Mouse (Mus musculus): Measurements from ENCODE around the gene Tmem74b.

The Tmem74b gene

DNA sequence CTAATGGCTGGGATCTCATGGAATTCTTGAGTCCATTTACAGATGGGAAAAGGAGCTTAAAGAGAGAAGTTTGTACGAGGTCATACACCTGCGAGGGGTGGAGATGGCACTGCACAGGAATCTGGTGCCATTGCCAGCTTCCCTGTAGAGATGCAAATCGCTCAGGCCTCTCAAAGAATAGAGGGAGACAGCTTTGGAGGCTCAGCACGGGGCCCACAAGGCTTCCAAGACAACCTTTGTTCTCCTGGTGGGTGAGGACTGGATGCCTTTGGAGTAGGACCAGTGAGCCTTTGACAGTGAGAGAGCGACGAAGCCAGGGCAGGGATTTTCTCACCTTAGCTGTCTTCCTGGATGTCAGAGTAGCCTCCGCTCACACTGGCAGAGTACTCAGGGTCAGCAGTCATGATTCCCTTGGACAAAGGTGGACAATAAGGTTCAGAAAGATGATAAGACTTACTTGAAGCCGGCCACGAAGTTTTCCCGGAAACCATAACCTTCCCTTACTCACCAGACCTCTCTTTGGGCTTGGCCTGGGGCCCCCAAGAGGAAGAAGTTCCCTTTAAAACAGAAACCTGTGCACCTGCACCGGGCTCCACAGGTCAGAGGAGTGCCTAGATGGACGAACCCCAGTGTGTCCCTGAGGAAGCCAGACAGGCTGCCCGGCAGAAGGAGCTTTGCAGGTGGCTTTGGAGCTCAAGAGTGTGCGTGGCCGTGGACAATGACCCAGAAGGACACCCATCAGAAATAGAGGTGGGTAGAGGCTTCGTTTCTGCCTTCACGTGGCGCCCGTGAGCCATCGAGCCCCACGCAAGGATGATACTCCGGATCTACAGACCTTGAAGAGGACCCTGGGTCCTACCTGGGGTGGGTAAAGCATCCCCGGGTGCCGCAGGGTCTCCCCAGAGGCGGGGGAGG, at the start of gene Tmem74b:
Gene Tmem74b (plus strand): TSS at position 778 of the 915 bp plus-strand sequence.
- in situ Hi-C loops (cut with MseI, MboI): no loop called here

DNA sequence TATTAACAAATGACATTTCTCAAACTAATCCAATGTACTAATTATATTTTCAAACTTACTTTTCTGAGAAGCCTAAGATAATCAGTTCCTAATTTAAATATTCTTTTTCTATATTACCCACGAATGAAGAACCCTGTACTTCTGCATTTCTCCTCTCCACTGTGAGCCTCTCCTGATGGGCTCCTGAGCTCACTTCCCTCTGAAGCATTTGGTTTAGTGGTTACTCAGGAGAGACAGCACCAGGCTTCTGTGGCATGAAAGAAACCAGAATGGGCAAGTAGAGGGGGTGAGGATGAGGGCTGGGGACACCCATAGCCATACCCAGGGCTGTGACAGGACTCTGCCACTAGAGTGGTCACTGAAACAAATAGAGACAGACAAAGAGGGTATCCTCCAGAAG, 49.8 kb upstream of the Tmem74b start:
- in situ Hi-C loops (cut with MseI, MboI): no loop called here

DNA sequence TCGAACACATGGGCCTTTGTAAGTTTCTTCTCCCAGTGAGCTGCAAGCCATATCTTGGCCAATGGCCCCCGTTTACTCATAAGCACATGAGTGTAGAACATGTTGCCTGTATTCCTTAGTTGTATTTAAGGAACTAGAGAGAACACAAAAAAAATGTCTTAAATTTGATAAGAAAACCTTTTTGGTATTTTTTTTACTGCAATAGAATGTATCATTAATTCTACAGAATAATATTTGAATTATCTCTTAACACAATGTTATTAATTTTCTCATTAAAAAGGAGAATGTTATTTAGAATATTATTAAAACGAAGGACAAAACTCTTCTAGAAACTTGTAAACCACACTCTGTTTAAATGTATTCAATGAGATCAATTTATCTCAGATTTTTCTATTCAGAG, 33.4 kb upstream of the Tmem74b start, which contains the start of gene Rad21l:
Gene Rad21l (minus strand): TSS at position 101 of the 400 bp plus-strand sequence.
- in situ Hi-C loops (cut with MseI, MboI): no loop called here

DNA sequence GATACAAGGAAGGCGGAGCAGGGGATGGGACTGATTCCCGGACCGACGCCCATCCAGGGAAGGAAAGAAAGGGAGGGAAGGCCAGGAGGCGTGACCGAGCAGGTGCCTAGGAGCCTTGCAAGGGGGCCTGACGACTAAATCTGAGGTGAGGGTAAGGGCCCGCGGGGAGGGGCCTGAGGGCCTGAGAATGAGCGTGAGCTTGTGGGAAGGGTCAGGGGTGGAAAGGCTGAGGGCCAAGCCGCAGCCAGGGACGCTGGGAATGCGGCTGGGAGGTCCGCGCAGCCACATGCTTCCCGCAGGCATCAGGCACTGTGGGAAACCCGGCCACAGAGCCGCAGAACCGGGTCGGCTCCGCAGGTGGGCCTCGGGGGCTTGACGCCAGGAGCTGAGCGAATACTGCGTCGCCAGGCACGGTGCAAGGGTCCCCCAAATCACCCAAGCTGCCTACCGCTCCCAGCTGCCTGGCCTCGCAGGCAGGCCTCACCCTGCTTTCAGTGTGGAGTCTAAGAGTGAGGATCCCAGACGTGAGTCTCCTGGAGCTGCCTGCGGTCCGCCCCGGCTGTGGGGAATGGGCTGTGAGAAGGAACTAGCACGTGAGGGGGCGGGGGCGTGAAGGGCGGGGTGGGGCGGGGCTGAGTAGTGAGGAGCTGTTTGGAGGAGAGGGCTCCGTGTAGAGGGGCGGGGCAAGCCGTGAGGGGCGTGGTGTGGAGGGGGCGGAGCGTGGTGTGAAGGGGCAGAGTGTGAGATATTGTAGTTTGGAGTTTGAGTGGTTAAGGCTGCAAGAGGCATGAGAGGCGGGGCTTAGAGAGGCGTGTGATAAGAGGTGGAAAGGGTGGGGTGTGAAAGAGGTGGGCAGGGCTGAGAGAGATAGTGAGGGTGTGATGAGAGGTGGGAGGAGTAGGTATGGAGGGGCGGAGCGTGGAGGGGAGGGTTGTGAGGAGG, 31.5 kb upstream of the Tmem74b start:
- in situ Hi-C loops (cut with MseI, MboI): no loop called here

DNA sequence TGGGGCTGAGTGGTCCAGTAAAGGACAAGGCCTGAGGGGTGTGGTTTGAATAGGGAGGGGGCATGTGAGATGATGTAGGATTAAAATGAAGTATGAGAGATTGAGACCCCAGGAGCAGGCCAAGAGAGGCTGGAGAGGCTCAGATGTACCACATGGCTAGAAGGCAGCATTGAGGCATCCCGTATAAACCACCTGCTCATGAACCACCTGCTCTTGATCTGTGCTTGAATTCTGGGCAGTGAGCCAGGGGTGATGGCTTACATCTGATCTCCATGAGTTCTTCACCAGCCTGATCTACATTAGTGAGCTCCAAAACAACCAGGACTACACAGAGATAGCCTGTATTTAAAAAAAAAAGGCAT, 30.9 kb upstream of the Tmem74b start:
- in situ Hi-C loops (cut with MseI, MboI): no loop called here

DNA sequence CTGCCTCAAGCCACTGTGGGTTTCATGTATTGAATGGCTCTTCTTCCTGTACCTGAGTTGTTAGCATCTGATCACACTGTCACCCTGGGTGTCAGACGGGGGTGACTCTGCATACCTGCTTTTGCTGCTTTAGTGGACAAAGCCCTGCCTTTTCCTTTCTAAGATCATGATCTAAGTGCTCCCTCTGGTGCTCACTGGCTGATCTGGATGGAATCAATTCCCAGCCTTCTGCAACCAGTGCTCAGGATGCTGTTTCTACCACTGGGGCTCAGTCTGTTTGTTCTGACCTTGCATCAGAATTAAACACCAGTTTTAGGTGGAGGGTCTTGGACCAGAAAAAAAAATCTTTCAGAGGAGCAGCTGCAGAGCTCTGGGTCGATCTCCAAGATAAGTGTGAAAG, 25.6 kb upstream of the Tmem74b start:
- in situ Hi-C loops (cut with MseI, MboI): no loop called here

DNA sequence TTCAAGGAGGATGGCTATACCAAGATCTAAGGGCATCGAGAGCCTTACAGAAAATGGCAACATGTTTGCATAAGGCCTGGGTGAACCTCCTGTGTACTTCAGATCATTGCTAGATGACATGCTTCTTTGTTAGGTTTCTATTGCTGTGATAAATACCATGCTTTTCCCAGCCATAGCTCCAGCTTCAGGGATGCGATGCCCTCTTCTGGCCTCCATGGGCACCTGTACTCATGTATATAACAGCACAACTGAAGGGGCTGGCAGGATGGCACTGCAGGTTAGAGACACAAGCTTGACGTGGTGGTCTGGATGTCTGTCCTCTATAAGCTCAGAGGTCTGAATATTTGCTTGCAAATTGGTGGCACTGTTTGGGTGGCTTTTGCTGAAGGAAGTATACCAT, 19.5 kb upstream of the Tmem74b start:
- in situ Hi-C loops (cut with MseI, MboI): no loop called here

DNA sequence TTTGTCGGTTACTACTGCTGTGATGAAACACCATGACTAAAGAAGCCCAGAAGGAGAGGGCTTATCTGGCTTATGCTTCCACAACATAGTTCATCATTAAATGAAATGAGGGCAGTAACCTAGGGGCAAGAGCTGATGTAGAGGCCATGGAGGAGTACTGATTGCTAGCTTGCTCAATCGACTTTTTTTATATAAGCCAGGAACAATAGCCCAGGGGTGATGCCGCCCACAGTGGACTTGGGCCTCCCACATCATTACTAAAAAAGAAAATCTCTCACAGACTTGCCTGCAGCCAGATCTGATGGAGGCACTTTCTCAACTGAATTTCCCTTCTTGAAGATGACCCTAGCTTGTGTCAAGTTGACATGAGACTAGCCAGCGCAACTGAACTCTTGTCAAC, 18.8 kb upstream of the Tmem74b start:
- in situ Hi-C loops (cut with MseI, MboI): no loop called here

DNA sequence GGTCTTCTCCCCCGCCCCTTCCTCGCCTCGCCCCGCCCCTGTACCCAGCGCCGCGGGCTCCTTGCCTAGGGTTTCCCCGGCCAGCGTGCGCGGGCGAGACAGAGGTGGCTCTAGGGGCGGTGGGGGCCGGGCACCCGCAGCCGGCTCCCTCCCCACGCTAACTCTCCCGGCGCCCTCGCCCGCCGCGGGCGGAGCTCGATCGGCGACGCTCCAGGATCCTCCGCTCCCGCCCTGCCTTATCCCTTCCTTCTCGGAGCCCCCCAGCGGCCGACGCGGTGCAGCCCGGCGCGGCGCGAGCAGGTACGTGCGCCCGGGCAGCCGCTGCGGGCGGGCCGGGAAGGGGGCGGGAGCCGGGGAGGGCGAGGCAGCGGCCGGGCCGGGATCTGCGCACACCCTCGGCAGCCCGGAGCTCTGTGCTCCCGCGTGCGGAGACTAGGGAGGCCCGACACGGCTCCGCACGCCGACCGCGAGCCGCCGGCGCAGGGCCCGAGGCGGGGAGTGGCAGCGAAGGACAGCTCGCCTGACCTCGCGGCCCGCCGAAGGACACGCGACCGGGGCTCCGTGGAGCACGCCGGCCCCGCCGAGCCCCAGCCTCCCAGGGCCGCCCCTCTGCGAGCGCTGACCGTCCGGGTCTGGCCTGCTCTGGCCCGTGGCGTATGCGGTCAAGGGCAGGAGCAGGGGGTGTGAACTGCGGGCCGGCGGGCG, 490 bp downstream of the Tmem74b start:
- in situ Hi-C loops (cut with MseI, MboI): no loop called here

DNA sequence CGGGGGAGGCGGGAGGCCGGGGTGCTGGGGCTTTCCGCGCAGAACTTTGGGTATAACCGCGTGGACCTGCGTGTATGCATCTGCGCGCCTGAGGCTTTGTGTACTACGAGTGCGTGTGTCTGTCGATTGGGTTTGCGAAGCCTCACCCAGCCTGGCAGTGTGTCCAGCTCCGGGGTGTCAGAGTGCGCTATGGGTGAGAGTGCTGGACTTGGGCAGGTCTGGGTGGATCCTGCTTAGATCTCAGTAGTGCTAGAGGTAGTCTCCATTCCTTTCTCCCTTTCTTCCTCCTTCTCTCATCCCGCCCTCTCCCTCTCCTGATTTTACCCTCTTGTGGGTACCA, 1.0 kb downstream of the Tmem74b start:
- in situ Hi-C loops (cut with MseI, MboI): no loop called here

DNA sequence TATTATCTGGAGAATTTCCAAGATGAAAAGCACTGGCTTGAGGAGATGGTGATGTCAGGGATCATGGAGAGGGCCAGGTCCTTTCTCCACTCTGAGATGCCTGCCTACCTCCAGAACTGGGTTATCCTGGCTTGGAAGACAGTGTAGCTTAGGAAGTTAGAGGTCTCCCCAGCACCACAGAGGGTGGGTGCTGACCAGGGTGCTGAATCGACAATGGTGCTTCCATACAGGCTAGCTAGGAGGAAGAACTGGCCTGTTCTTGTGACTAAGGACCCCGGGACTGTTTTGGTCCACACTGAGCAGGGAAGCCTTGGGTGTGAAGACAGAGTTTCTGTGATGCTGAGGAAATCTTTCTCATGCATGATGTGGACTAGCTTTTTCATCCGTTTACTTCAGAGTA, 10.8 kb downstream of the Tmem74b start:
- in situ Hi-C loops (cut with MseI, MboI): no loop called here

DNA sequence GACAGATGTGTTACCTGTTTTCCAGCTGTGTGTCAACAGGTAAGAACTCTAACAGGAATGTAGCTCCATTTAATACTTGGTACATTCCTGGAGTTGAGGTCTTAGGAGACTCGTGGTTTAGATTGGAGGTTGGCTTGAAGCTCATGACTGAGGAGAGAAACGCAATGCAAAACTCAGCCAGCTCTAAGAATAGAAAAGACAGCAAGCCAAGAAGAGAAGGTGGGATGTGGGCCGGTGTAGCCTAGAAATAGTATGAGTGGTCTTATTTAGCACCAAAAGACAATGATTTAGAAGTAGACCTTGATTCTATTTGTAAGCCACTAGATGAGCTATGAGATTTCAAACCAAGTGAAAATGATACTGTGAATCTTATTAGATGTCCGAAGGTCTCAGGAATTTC, 13.7 kb downstream of the Tmem74b start:
- in situ Hi-C loops (cut with MseI, MboI): no loop called here

DNA sequence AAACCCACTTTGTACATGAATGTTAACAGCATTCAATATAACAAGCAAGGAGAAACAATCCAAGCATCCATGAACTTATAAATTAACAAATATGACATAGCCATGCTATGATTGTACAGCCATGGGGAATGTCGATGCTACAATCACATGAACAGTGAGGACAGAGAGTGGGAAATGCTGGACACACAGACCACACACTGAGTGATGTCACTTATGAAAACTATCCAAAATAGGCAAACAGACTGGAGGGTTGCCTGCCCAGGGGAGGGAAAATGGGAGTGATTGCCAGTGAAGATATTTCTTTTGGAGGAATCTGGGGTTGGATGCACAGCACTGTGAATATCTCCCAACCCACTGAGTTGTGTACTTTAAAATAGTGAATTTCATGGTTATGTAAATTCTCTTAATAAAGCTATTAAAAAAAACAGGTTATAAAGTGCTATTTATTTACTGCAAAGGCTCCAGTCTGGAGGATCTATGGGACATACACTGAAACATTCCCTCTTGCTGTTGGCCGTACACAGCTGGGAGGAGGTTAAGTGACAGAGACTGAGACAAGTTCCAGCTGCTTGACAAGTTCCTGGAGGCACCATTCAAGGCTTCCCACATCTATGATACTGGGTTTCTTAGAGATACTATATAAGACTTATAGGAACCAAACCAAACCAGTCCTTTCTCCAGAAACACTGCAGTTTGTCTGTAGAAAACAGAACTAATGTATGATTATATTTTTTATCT, 14.7 kb downstream of the Tmem74b start:
- in situ Hi-C loops (cut with MseI, MboI): no loop called here

DNA sequence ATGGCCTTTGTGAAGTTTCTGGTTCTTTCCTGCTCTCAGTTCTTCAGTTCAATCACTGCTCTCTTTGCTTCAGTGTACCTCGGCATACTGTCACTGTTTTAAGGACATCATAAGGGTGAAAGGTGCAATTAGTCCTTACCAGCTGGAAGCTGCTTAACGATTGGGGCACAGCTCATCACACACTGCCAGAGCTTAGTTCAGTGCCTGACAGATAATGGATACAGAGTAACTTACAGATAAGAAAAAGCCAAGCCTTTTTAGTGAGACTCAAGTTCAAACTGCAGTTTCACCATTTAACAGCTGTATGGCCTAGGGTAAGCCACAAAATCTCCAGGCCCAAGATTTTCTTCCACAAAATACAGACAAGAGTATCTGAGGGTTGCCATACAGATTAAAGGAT, 22.3 kb downstream of the Tmem74b start:
- in situ Hi-C loops (cut with MseI, MboI): no loop called here

DNA sequence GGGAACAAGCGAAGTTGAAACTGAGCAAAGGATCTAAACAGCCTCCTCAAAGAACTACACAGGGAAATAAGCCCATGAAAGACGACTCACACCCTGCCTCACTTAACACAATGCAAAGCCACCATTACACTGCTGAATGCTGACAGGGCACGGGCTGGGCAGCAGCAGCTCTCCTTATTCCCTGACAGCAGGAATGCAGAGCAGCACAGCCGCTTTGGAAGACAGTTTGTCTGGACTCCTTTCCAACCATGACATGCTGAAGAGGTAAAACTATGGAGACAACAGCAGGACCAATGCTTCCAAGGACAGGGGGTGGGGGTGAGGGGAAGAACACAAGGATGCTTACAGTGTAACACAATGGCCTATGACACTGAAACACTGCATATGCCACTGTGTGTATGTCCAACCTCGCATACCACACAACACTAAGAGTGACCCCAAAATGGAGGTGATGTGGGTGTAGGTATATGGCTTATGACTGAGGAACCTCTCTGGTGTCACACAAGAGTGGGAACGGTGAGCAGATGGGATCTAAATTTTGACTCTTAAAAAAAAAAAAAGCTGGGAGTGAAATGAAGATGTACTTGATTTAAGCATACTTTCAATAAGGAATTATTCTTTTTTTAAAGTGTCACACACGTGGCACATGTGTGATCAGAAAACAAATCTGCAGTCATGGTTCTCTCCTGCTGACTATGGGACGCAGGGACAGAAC, 31.5 kb downstream of the Tmem74b start:
- in situ Hi-C loops (cut with MseI, MboI): no loop called here

DNA sequence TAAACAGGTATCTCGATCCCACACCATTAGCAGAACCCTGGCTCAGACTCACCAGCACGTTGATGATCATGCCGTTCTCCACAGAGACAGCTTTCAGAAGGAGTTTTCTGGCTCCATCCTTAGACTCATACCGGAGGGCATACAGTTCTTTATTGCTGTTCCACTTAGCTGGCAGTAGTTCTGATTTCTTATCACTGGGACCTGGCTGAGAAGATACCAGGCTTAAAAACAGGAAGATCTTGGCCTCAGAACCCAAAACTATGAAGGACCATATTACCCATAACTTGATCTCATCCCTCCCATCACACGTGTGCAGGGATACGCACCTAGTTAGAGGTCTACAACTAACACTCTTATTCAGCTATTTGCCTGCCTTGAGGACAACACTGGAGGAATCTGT, 33.6 kb downstream of the Tmem74b start:
- in situ Hi-C loops (cut with MseI, MboI): no loop called here

DNA sequence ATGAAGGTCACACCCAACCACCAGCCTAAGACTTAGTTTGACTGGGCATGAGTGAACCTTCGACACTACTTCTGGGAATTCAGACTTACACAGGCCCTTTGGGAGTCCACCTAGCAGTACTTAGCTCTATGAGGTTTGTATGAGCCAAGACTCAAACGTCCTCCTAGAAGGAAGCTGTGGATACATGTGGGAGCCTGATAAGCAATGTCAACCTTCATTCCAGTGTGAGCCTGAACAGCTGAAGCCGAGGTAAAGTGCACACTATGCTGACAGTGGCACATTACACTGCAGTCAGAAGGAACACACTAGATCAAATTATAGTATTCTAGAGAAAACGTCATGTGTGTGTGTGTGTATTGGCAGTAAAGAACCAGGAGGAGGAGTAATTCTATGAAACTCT, 36.7 kb downstream of the Tmem74b start:
- in situ Hi-C loops (cut with MseI, MboI): no loop called here

DNA sequence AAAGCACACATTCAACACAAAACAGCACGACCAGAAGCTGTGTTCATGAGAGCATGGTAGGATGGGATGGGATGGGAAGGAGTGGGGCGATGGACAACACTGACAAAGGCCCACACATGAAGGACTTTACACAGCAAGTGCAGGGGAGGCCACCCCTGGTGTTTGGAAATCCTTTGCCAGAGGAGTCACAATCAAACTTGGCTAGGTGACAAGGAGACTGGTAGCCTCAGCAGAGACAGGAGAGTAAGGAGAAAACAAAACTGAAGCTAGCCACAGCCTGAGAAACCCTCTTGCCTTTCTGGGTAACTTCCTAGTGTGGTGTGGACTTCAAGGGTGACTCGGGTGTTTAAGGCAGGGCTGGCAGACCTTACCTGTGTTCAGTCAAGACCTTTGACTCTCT, 37.3 kb downstream of the Tmem74b start:
- in situ Hi-C loops (cut with MseI, MboI): no loop called here

DNA sequence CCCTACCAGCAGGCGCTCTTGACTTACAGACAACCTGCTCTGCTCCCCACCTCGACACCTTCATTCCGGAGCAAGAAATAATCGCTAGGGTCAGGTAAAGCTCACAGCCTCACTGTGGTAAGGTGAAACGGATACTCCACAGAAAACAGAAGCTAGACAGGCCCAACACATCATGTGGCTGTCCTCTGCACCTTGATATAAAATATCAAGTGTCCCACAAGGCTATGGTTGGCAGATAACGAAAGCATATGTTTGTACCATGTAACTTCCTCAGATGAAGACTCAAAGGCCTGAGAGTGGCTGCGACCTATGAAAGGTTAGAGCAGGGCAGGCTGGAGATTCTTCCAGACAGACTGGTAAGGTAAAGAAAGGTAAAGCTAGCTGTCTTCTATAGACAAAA, 37.7 kb downstream of the Tmem74b start:
- in situ Hi-C loops (cut with MseI, MboI): no loop called here

DNA sequence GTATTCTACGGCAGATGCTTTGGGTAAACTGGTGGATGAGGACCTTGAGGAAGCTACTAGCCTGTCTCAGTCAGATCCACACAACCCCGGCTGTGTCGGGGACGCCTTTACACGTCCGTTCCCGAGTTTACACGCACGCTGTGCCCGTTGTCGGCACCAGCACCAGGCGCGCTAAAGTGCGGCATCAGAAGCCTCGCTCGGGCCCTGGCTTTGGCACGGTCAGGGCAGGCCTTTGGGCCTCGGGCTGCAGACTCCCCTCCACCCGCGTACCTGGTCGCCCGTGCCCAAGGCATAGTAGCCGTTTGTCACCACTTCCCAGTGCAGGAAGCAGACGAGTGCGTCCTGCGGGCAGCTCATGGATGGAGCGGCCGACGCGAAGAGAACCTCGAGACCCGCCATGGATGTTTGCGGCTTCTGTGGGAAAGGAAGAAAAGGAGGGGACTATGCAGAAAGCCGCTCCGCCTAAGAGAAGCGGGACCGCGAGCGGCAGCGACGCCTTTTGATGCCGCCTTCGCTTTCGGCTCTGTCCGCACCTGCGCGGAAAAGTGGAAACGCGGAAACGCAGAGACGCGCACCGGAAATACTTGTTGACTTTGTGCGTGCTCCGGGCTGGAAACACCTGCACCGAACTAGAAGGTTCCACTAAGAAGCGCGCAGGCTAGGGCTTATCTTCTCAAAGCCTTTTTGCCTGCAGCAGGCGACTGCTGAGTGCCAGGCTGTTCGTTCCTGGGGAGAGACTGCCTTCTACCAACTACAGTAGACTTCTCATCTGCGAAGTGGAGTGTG, 39.1 kb downstream of the Tmem74b start:
- in situ Hi-C loops (cut with MseI, MboI): loop anchor here in 1 of 2 experiments (10.0 kb wide), 1 partner anchor 124 kb away; no protein-coding TSS in a partner anchor

All from mouse trophoblast stem cell (cell line).